Mouse (Mus musculus) lung, postnatal 4 days (tissue): ENCODE results near the gene Pak6.
"Not testable (repeated sequence)": the region's sequence is repeated elsewhere in the genome, so short reads cannot be mapped to it uniquely, and the experiment has no call there.

Experiments used
- DNase-seq, 2 experiments: peaks; one replicate each; pipeline ENCODE4 v3.0.0; 2021

Pak6 gene

GRCm38 (mm10) chr2:118662902-118663803, at the start of gene Pak6:
TSS of gene Pak6 (plus strand) at chr2:118663303.
- DNase-seq: peak in 1 of 2 experiments; percentile 15

- peak; percentile 30 to 61 for DNase-seq
Observed at GRCm38 (mm10) chr2:118618013-118618412, 45.1 kb upstream of the Pak6 start.

- DNase-seq: no peak
Observed at GRCm38 (mm10) chr2:118620101-118620500, 43.0 kb upstream of the Pak6 start.

GRCm38 (mm10) chr2:118620608-118621007, 42.5 kb upstream of the Pak6 start:
- no peak for DNase-seq

GRCm38 (mm10) chr2:118629276-118629675, 33.8 kb upstream of the Pak6 start:
- DNase-seq: no peak

- DNase-seq: no peak
Observed at GRCm38 (mm10) chr2:118633441-118633840, 29.7 kb upstream of the Pak6 start.

GRCm38 (mm10) chr2:118637258-118637657, 25.8 kb upstream of the Pak6 start:
- no peak for DNase-seq

GRCm38 (mm10) chr2:118637888-118638526, 25.1 kb upstream of the Pak6 start:
- DNase-seq: peak; percentile 50 to 83

- DNase-seq: no peak
Observed at GRCm38 (mm10) chr2:118638686-118639085, 24.4 kb upstream of the Pak6 start.

GRCm38 (mm10) chr2:118641147-118641546, 22.0 kb upstream of the Pak6 start:
- DNase-seq: no peak

GRCm38 (mm10) chr2:118642431-118642830, 20.7 kb upstream of the Pak6 start:
- peak in 1 of 2 experiments; percentile 35 for DNase-seq

- DNase-seq: no peak
Observed at GRCm38 (mm10) chr2:118642942-118643341, 20.2 kb upstream of the Pak6 start.

GRCm38 (mm10) chr2:118646665-118647064, 16.4 kb upstream of the Pak6 start:
- no peak for DNase-seq

GRCm38 (mm10) chr2:118650697-118651096, 12.4 kb upstream of the Pak6 start:
- not testable (repeated sequence) for DNase-seq

GRCm38 (mm10) chr2:118656688-118657281, 6.3 kb upstream of the Pak6 start:
- no peak for DNase-seq

- peak in 1 of 2 experiments; percentile 53 for DNase-seq
Observed at GRCm38 (mm10) chr2:118658457-118658856, 4.6 kb upstream of the Pak6 start.

- peak; percentile 55 to 60 for DNase-seq
Observed at GRCm38 (mm10) chr2:118659077-118659476, 4.0 kb upstream of the Pak6 start.

GRCm38 (mm10) chr2:118659493-118659892, 3.6 kb upstream of the Pak6 start:
- DNase-seq: no peak

GRCm38 (mm10) chr2:118659998-118660452, 3.1 kb upstream of the Pak6 start:
- peak; percentile 38 to 62 for DNase-seq

GRCm38 (mm10) chr2:118661891-118662290, 1.2 kb upstream of the Pak6 start:
- no peak for DNase-seq

GRCm38 (mm10) chr2:118663804-118664766, 982 bp downstream of the Pak6 start:
- peak; percentile 28 to 46 for DNase-seq

GRCm38 (mm10) chr2:118664975-118665516, 1.9 kb downstream of the Pak6 start:
- peak; percentile 30 to 55 for DNase-seq
